Mouse (Mus musculus) MEL (cell line): ENCODE data around the gene Pknox2. TPM values are rescaled to one million over a fixed set of nuclear protein-coding genes. Genes with fewer than 3 reads are reported as not detected.

Source experiments
- DNase-seq: peaks from one replicate; pipeline ENCODE4 v3.0.0; 2011; ENCODE audit warnings: low read depth, low spot score
- H3K27ac ChIP-seq: 2 replicates; pipeline ENCODE4 v1.5.1; 2012; ENCODE audit warnings: low read depth, mild to moderate bottlenecking, control low read depth, low read length, moderate library complexity; ENCODE audit not compliant: control insufficient read depth
- H3K27me3 ChIP-seq, 2 experiments: fragments of 150-350 bp in 1 of 2; sonication (generic) in 1 of 2; 2 replicates each; pipeline ENCODE4 v1.6.1; 2012; ENCODE audit warnings: low read length in 2 of 2, mild to moderate bottlenecking in 2 of 2, improper control_type of control experiment in 1 of 2, moderate library complexity in 1 of 2; ENCODE audit not compliant: insufficient read depth in 2 of 2, control insufficient read depth in 1 of 2
- H3K36me3 ChIP-seq, 2 experiments: 2 replicates each; pipeline ENCODE4 v1.6.1; 2012 to 2014; ENCODE audit warnings: low read length in 2 of 2, improper control_type of control experiment in 1 of 2, inconsistent platforms in 1 of 2, mild to moderate bottlenecking in 1 of 2; ENCODE audit not compliant: insufficient read depth in 2 of 2, control insufficient read depth in 1 of 2
- H3K4me1 ChIP-seq, 2 experiments: fragments of 150-350 bp in 1 of 2; sonication (generic) in 1 of 2; 2 replicates each; pipeline ENCODE4 v1.6.1; 2012; ENCODE audit warnings: low read length in 2 of 2, improper control_type of control experiment in 1 of 2, mild to moderate bottlenecking in 1 of 2; ENCODE audit not compliant: insufficient read depth in 2 of 2, control insufficient read depth in 1 of 2
- H3K4me3 ChIP-seq, 2 experiments: fragments of 150-350 bp in 1 of 2; sonication (generic) in 1 of 2; 2 replicates each; pipeline ENCODE4 v1.5.1; 2012; ENCODE audit warnings: low read depth in 2 of 2, low read length in 2 of 2, mild to moderate bottlenecking in 2 of 2, moderate library complexity in 2 of 2, control low read depth in 1 of 2, improper control_type of control experiment in 1 of 2; ENCODE audit not compliant: control insufficient read depth in 1 of 2, insufficient read depth in 1 of 2
- H3K79me2 ChIP-seq: 2 replicates; pipeline ENCODE4 v1.6.1; 2012; ENCODE audit warnings: mild to moderate bottlenecking, low read length, moderate library complexity; ENCODE audit not compliant: control insufficient read depth, poor library complexity, insufficient read depth
- H3K9ac ChIP-seq: 2 replicates; pipeline ENCODE4 v1.6.1; 2012; ENCODE audit warnings: low read depth, mild to moderate bottlenecking, control low read depth, low read length, moderate library complexity; ENCODE audit not compliant: control insufficient read depth, poor library complexity, severe bottlenecking
- H3K9me3 ChIP-seq: fragments of 150-350 bp; sonication (generic); replicated peaks from 2 replicates; pipeline ENCODE4 v1.6.1; 2012; ENCODE audit warnings: mild to moderate bottlenecking, low read length, improper control_type of control experiment, moderate library complexity; ENCODE audit not compliant: insufficient read depth
- BHLHE40 ChIP-seq: IDR thresholded peaks from 2 replicates; pipeline ENCODE4 v1.6.1; 2012; ENCODE audit warnings: low read depth, mild to moderate bottlenecking, inconsistent platforms, low read length, improper control_type of control experiment, borderline replicate concordance
- CHD1 ChIP-seq: IDR thresholded peaks from 2 replicates; pipeline ENCODE4 v1.6.1; 2012; ENCODE audit warnings: low read depth, mild to moderate bottlenecking, inconsistent platforms, low read length, improper control_type of control experiment
- CHD2 ChIP-seq: IDR thresholded peaks from 2 replicates; pipeline ENCODE4 v1.6.1; 2011; ENCODE audit warnings: low read length, improper control_type of control experiment
- CTCF ChIP-seq, 3 experiments: IDR thresholded peaks in 2 of 3; conservative IDR thresholded peaks in 1 of 3; 2 replicates each; pipeline ENCODE4 v1.5.1; 2011 to 2012; ENCODE audit warnings: low read length in 3 of 3, low read depth in 2 of 3, mild to moderate bottlenecking in 2 of 3, improper control_type of control experiment in 1 of 3, inconsistent platforms in 1 of 3, mixed read lengths in 1 of 3, moderate library complexity in 1 of 3; ENCODE audit not compliant: control insufficient read depth in 1 of 3, insufficient read depth in 1 of 3, poor library complexity in 1 of 3, severe bottlenecking in 1 of 3
- E2F4 ChIP-seq: IDR thresholded peaks from 2 replicates; pipeline ENCODE4 v1.6.1; 2011; ENCODE audit warnings: low read depth, low read length, improper control_type of control experiment, borderline replicate concordance
- ELF1 ChIP-seq: IDR thresholded peaks from 2 replicates; pipeline ENCODE4 v1.6.1; 2014; ENCODE audit warnings: low read depth, mild to moderate bottlenecking, inconsistent platforms, low read length, improper control_type of control experiment, moderate library complexity
- EP300 ChIP-seq, 2 experiments: IDR thresholded peaks; 2 replicates each; pipeline ENCODE4 v1.6.1; 2011; ENCODE audit warnings: improper control_type of control experiment in 2 of 2, low read length in 2 of 2, low read depth in 1 of 2, mild to moderate bottlenecking in 1 of 2
- ETS1 ChIP-seq: IDR thresholded peaks from 2 replicates; pipeline ENCODE4 v1.6.1; 2012; ENCODE audit warnings: low read depth, mild to moderate bottlenecking, inconsistent platforms, low read length, improper control_type of control experiment, moderate library complexity
- HCFC1 ChIP-seq: IDR thresholded peaks from 2 replicates; pipeline ENCODE4 v1.6.1; 2012; ENCODE audit warnings: low read depth, mild to moderate bottlenecking, inconsistent platforms, low read length, improper control_type of control experiment, moderate library complexity
- JUND ChIP-seq: IDR thresholded peaks from 2 replicates; pipeline ENCODE4 v1.6.1; 2011; ENCODE audit warnings: low read depth, mild to moderate bottlenecking, improper control_type of control experiment, low read length
- KAT2A ChIP-seq: conservative IDR thresholded peaks from 2 replicates; pipeline ENCODE4 v1.6.1; 2012; ENCODE audit warnings: low read depth, low read length, improper control_type of control experiment, inconsistent platforms
- MAFK ChIP-seq: IDR thresholded peaks from 2 replicates; pipeline ENCODE4 v1.6.1; 2011; ENCODE audit warnings: low read depth, mild to moderate bottlenecking, low read length, improper control_type of control experiment, borderline replicate concordance
- MAX ChIP-seq: IDR thresholded peaks from 2 replicates; pipeline ENCODE4 v1.6.1; 2011; ENCODE audit warnings: low read length, improper control_type of control experiment
- NELFE ChIP-seq: IDR thresholded peaks from 2 replicates; pipeline ENCODE4 v1.6.1; 2011; ENCODE audit warnings: low read depth, low read length, improper control_type of control experiment
- NRF1 ChIP-seq: IDR thresholded peaks from 2 replicates; pipeline ENCODE4 v1.6.1; 2014; ENCODE audit warnings: low read depth, mild to moderate bottlenecking, inconsistent platforms, low read length, improper control_type of control experiment, moderate library complexity; ENCODE audit not compliant: poor library complexity, insufficient read depth, severe bottlenecking
- POLR2A ChIP-seq, 2 experiments: IDR thresholded peaks; 2 replicates each; pipeline ENCODE4 v1.6.1; 2011 to 2012; ENCODE audit warnings: low read length in 2 of 2, mild to moderate bottlenecking in 2 of 2, control low read depth in 1 of 2, improper control_type of control experiment in 1 of 2, low read depth in 1 of 2, moderate library complexity in 1 of 2; ENCODE audit not compliant: control insufficient read depth in 1 of 2, insufficient read depth in 1 of 2, poor library complexity in 1 of 2
- SIN3A ChIP-seq: IDR thresholded peaks from 2 replicates; pipeline ENCODE4 v1.6.1; 2012; ENCODE audit warnings: low read length, improper control_type of control experiment, inconsistent platforms
- TBP ChIP-seq: IDR thresholded peaks from 2 replicates; pipeline ENCODE4 v1.8.0; 2011; ENCODE audit warnings: low read depth, low read length, improper control_type of control experiment
- TCF12 ChIP-seq: IDR thresholded peaks from 2 replicates; pipeline ENCODE4 v1.6.1; 2014; ENCODE audit warnings: low read depth, mild to moderate bottlenecking, inconsistent platforms, low read length, improper control_type of control experiment, moderate library complexity
- USF1 ChIP-seq: IDR thresholded peaks from 2 replicates; pipeline ENCODE4 v1.6.1; 2014; ENCODE audit warnings: low read depth, mild to moderate bottlenecking, inconsistent platforms, low read length, improper control_type of control experiment, moderate library complexity
- USF2 ChIP-seq, 2 experiments: IDR thresholded peaks; 2 replicates each; pipeline ENCODE4 v1.6.1; 2011 to 2012; ENCODE audit warnings: improper control_type of control experiment in 2 of 2, low read length in 2 of 2, borderline replicate concordance in 1 of 2, inconsistent platforms in 1 of 2, low read depth in 1 of 2, mild to moderate bottlenecking in 1 of 2; ENCODE audit not compliant: insufficient read depth in 1 of 2
- ZKSCAN1 ChIP-seq: IDR thresholded peaks from 2 replicates; pipeline ENCODE4 v1.6.1; 2012; ENCODE audit warnings: low read depth, mild to moderate bottlenecking, inconsistent platforms, low read length, improper control_type of control experiment, moderate library complexity
- ZNF384 ChIP-seq: IDR thresholded peaks from 2 replicates; pipeline ENCODE4 v1.6.1; 2012; ENCODE audit warnings: low read depth, mild to moderate bottlenecking, inconsistent platforms, low read length, improper control_type of control experiment
- polyA plus RNA-seq, 2 experiments: library from polyadenylated mRNA; stranded (reverse) in 1 of 2; unstranded in 1 of 2; fragments of >175 nt in 1 of 2; fragments of >200 nt in 1 of 2; gene quantifications; 2 replicates each; pipeline versions ENCODE4 v1.2.1 to v1.2.4; 2012; ENCODE audit warnings: low replicate concordance in 2 of 2, low read depth in 1 of 2; ENCODE audit not compliant: insufficient read length in 2 of 2, insufficient read depth in 1 of 2, missing spikeins in 1 of 2
- total RNA-seq: library from RNA; depleted of rRNA; stranded (reverse); fragments of 300-350 nt; gene quantifications from 2 replicates; pipeline ENCODE4 v1.2.3, GENCODE M21; 2012

Gene Pknox2
- total and polyA plus RNA-seq, 3 experiments: not detected

GRCm38 (mm10) chr9:37144696-37145095 is 2.5 kb downstream of the Pknox2 start:
- Histone ChIP-seq H3K27me3 (peaks cover 0 to 2% of the 10 kb centered on the region in 2 experiments; a peak in 1 of 4 replicates), H3K9ac (no peak overlapping the region), H3K4me3 (no peak overlapping the region)

GRCm38 (mm10) chr9:37144251-37144650 is 3.0 kb downstream of the Pknox2 start:
- Histone ChIP-seq H3K9me3 (no peaks in the 10 kb centered on the region), H3K36me3 (no peaks in the 10 kb centered on the region), H3K9ac (no peak overlapping the region), H3K27me3 (peaks cover 0 to 2% of the 10 kb centered on the region in 2 experiments; a peak in 1 of 4 replicates), H3K27ac (no peak overlapping the region), H3K4me3 (no peak overlapping the region), H3K79me2 (no peaks in the 10 kb centered on the region), H3K4me1 (no peaks in the 10 kb centered on the region)
- no peak for DNase-seq
- TF ChIP-seq CTCF (IDR thresholded peaks at IDR 0.05 in 2 of 3, conservative IDR thresholded peaks at IDR 0.05 in 1 of 3; ENCODE audit: control insufficient read depth in 1 of 3, insufficient read depth in 1 of 3, low read depth in 2 of 3, low read length in 3 of 3, poor library complexity in 1 of 3, severe bottlenecking in 1 of 3) (no peak), CHD2 (no peak), USF2 (IDR thresholded peaks at IDR 0.05; ENCODE audit: borderline replicate concordance in 1 of 2, insufficient read depth in 1 of 2, low read depth in 1 of 2, low read length in 2 of 2) (no peak)

More at GRCm38 (mm10) chr9:37144696-37145095, 2.5 kb downstream of the Pknox2 start:
- TF ChIP-seq CTCF (IDR thresholded peaks at IDR 0.05 in 2 of 3, conservative IDR thresholded peaks at IDR 0.05 in 1 of 3; ENCODE audit: control insufficient read depth in 1 of 3, insufficient read depth in 1 of 3, low read depth in 2 of 3, low read length in 3 of 3, poor library complexity in 1 of 3, severe bottlenecking in 1 of 3): no peak
- DNase-seq: no peak
- H3K27ac ChIP-seq: no peak overlapping the region
- no peaks in the 10 kb centered on the region for H3K79me2 ChIP-seq
- H3K36me3 ChIP-seq: no peaks in the 10 kb centered on the region
- no peaks in the 10 kb centered on the region for H3K4me1 ChIP-seq
- H3K9me3 ChIP-seq: no peaks in the 10 kb centered on the region

GRCm38 (mm10) chr9:37143046-37143931 is 3.9 kb downstream of the Pknox2 start:
- DNase-seq: no peak
- H3K27me3 ChIP-seq: peaks cover 0 to 2% of the 10 kb centered on the region in 2 experiments; a peak in 1 of 4 replicates
- no peaks in the 10 kb centered on the region for H3K36me3 ChIP-seq

More at GRCm38 (mm10) chr9:37143046-37143931, 3.9 kb downstream of the Pknox2 start:
- no peak overlapping the region for H3K9ac ChIP-seq
- no peaks in the 10 kb centered on the region for H3K4me1 ChIP-seq
- H3K27ac ChIP-seq: no peak overlapping the region
- no peaks in the 10 kb centered on the region for H3K9me3 ChIP-seq
- no peak overlapping the region for H3K4me3 ChIP-seq
- TF ChIP-seq NRF1: no peak
- no peak for TF ChIP-seq ELF1
- TF ChIP-seq MAFK: no peak
- TF ChIP-seq MAX: no peak
- TF ChIP-seq E2F4: no peak
- TF ChIP-seq POLR2A (IDR thresholded peaks at IDR 0.05; ENCODE audit: control insufficient read depth in 1 of 2, insufficient read depth in 1 of 2, low read depth in 1 of 2, low read length in 2 of 2, poor library complexity in 1 of 2): no peak
- no peak for TF ChIP-seq ZKSCAN1
- TF ChIP-seq NELFE: no peak
- no peak for TF ChIP-seq SIN3A
- TF ChIP-seq TBP: no peak
- TF ChIP-seq HCFC1: no peak
- TF ChIP-seq BHLHE40: no peak
- TF ChIP-seq JUND: no peak
- TF ChIP-seq KAT2A: no peak
- no peak for TF ChIP-seq CHD1
- no peak for TF ChIP-seq TCF12
- TF ChIP-seq ZNF384: no peak
- TF ChIP-seq EP300 (IDR thresholded peaks at IDR 0.05; ENCODE audit: low read depth in 1 of 2, low read length in 2 of 2): no peak
- TF ChIP-seq USF1: no peak
- no peak for TF ChIP-seq ETS1
- H3K79me2 ChIP-seq: no peaks in the 10 kb centered on the region
